Mouse (Mus musculus) MEL (cell line): ENCODE data around the gene Rnf148.

Source experiments
- CTCF ChIP-seq, 3 experiments: IDR thresholded peaks in 2 of 3; conservative IDR thresholded peaks in 1 of 3; 2 replicates each; pipeline ENCODE4 v1.5.1; 2011 to 2012; ENCODE audit warnings: low read length in 3 of 3, low read depth in 2 of 3, mild to moderate bottlenecking in 2 of 3, improper control_type of control experiment in 1 of 3, inconsistent platforms in 1 of 3, mixed read lengths in 1 of 3, moderate library complexity in 1 of 3; ENCODE audit not compliant: control insufficient read depth in 1 of 3, insufficient read depth in 1 of 3, poor library complexity in 1 of 3, severe bottlenecking in 1 of 3
- NRF1 ChIP-seq: IDR thresholded peaks from 2 replicates; pipeline ENCODE4 v1.6.1; 2014; ENCODE audit warnings: low read depth, mild to moderate bottlenecking, inconsistent platforms, low read length, improper control_type of control experiment, moderate library complexity; ENCODE audit not compliant: poor library complexity, insufficient read depth, severe bottlenecking
- RCOR1 ChIP-seq: IDR thresholded peaks from 2 replicates; pipeline ENCODE4 v1.6.1; 2012; ENCODE audit warnings: low read depth, mild to moderate bottlenecking, inconsistent platforms, low read length, improper control_type of control experiment

GRCm38 (mm10) chr6:23700879-23701278, 45.9 kb upstream of the Rnf148 start:
- TF ChIP-seq RCOR1 = no peak
- no peak for TF ChIP-seq CTCF (IDR thresholded peaks at IDR 0.05 in 2 of 3, conservative IDR thresholded peaks at IDR 0.05 in 1 of 3; ENCODE audit: control insufficient read depth in 1 of 3, insufficient read depth in 1 of 3, low read depth in 2 of 3, low read length in 3 of 3, poor library complexity in 1 of 3, severe bottlenecking in 1 of 3)
- no peak for TF ChIP-seq NRF1
